In genomic region chr7:83800561-83801482, GRCm38 (mm10) we compare ENCODE assay signal across 18 mouse cellular contexts. TPM values are rescaled to one million over a fixed set of nuclear protein-coding genes. Genes with fewer than 3 reads are reported as not detected.
DNase-seq lines count a peak whose midpoint lies in the region; ATAC-seq lines count a peak whose summit lies in the region.
"Had no signal": no experiment of that assay in that cellular context is flagged by ENCODE, and none has a peak within 500 bp of the region (broad histone marks: within the 10 kb centered on the region; RNA-seq: fewer than 3 reads in every experiment).

No protein-coding gene starts in this region.

- no peaks in the 10 kb centered on the region for H3K9me3 ChIP-seq in heart, embryonic 12.5 days (replicated peaks)
- H3K9me3 ChIP-seq: G1E; hindbrain, embryonic 12.5 days; megakaryocyte, embryonic 14.5 days had no signal

- H3K27ac ChIP-seq in heart, embryonic 12.5 days (ENCODE audit: poor library complexity, severe bottlenecking) = peak overlapping the region; percentile 61; the same call in 1 of the 2 replicates
- H3K27ac ChIP-seq: hindbrain, embryonic 12.5 days had no signal

- 57% methylated on average over 8 of the region's 8 CpGs for WGBS in heart, embryonic 12.5 days

- ATAC-seq in cerebellum, adult (ENCODE audit: insufficient number of reproducible peaks, low FRiP score, low TSS enrichment) = 0 out of 2 replicates have a peak, but pooled peaks have one; percentile 18
- no peak for ATAC-seq in heart, embryonic 12.5 days (ENCODE audit: insufficient number of reproducible peaks, low FRiP score)
- ATAC-seq: forebrain, postnatal 0 days had no signal

- H3K4me3 ChIP-seq in heart, embryonic 12.5 days = no peak overlapping the region
- H3K4me3 ChIP-seq: hindbrain, embryonic 12.5 days; megakaryocyte, embryonic 14.5 days had no signal

- H3K4me1 ChIP-seq in heart, embryonic 12.5 days (replicated peaks) = peaks cover 10% of the 10 kb centered on the region; the same call in 1 of the 2 replicates
- H3K4me1 ChIP-seq: hindbrain, embryonic 12.5 days had no signal

- no peaks in the 10 kb centered on the region for H3K27me3 ChIP-seq in heart, embryonic 12.5 days (replicated peaks)
- H3K27me3 ChIP-seq: hindbrain, embryonic 12.5 days had no signal

- DNase-seq in cerebellum, adult 11 months = no peak
- DNase-seq in heart, adult 8-10 months (ENCODE audit: low spot score) = no peak
- DNase-seq in layer of hippocampus, adult 9-11 months = peak; percentile 52
- no peak for DNase-seq in layer of hippocampus, postnatal 25 days (ENCODE audit: extremely low spot score in 1 of 2, low spot score in 1 of 2)
- DNase-seq in adrenal gland, postnatal 36 days = peak; percentile 73 to 82
- DNase-seq in lung, postnatal 14 days = no peak
- DNase-seq: forebrain, postnatal 0 days; gastrocnemius, postnatal 14 days; kidney, adult 2 months; thymus, adult 2 months had no signal

- H3K36me3 ChIP-seq in heart, embryonic 12.5 days = no peaks in the 10 kb centered on the region
- H3K36me3 ChIP-seq: G1E; hindbrain, embryonic 12.5 days had no signal

- no peak overlapping the region for H3K9ac ChIP-seq in heart, embryonic 12.5 days
- H3K9ac ChIP-seq: forebrain, postnatal 0 days; hindbrain, embryonic 12.5 days had no signal

- no peak overlapping the region for H3K4me2 ChIP-seq in heart, embryonic 12.5 days
- H3K4me2 ChIP-seq: hindbrain, embryonic 12.5 days had no signal

RNA-seq across cellular contexts. Expression of gene Cfap161, which starts 6.1 kb away (rescaled TPM):
- 4.6 and 5.6 TPM in 2 replicates for polyA plus RNA-seq in heart, embryonic 12.5 days (2016; fragmentation: Nextera tagmentation; extraction: Ambion mirVana)
- total RNA-seq in heart, adult 8-10 months (2022) = not detected
- under 1 TPM; 0.86 to 0.87 TPM for total RNA-seq in layer of hippocampus, postnatal 25 days (2021)
- total RNA-seq in adrenal gland, postnatal 36 days (2021) = under 1 TPM; 0.30 to 0.53 TPM
- total RNA-seq: G1E; gastrocnemius, postnatal 14 days; liver, adult 2 months; neutrophil, adult 5-6 weeks had no signal
- polyA plus RNA-seq: G1E; kidney, adult 2 months; large intestine, adult 2 months; liver, adult 2 months had no signal

RNA-seq across cellular contexts. Expression of gene Il16, which starts 55.3 kb away (rescaled TPM):
- polyA plus RNA-seq in heart, embryonic 12.5 days (2016; fragmentation: Nextera tagmentation; extraction: Ambion mirVana) = 1.8 and 2.0 TPM in 2 replicates
- 1 to 10 TPM; 6.3 to 7.6 (median 7.4) TPM for total RNA-seq in heart, adult 8-10 months (2022)
- 10 to 100 TPM; 58.7 to 59.7 TPM for total RNA-seq in layer of hippocampus, postnatal 25 days (2021)
- 1 to 10 TPM; 3.5 to 4.7 TPM for total RNA-seq in adrenal gland, postnatal 36 days (2021)

Comparison
In these comparisons a context has a peak if more than half of its experiments do, and no peak if none do; other contexts are left out.
1. DNase-seq: peak in layer of hippocampus, adult 9-11 months (single experiment) and adrenal gland, postnatal 36 days (2 of 2); none in cerebellum, adult 11 months (single experiment), heart, adult 8-10 months (single experiment), layer of hippocampus, postnatal 25 days (0 of 2) and lung, postnatal 14 days (single experiment).
2. RNA of gene Il16, which starts 55.3 kb away (total RNA-seq): 58.7 to 59.7 TPM in layer of hippocampus, postnatal 25 days; 6.3 to 7.6 TPM in heart, adult 8-10 months and 3.5 to 4.7 TPM in adrenal gland, postnatal 36 days; every median in the first group is over 4 times any median in the second.